In the genomic region with DNA sequence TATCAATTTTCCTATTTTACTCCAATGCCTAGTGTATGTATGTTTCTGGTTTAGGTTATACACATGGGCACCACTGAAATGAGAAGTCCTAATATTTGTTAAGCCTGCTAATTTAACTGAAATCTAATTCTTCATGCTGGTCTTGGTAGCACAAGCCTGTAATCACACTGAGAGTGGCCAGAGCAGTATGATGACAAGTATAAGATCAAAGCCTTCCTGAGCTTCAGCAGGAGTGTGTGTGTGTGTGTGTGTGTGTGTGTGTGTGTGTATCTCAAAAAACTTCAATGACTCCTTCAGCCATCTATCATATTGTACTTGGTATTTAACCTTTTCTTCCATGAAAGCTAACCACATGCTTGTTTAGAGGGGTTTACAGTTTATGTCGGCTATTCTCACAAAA, we compare ENCODE assay signal across 16 mouse cellular contexts.
DNase-seq lines count a peak whose midpoint lies in the region; ATAC-seq and TF ChIP-seq lines count a peak whose summit lies in the region.
"Had no signal": no experiment of that assay in that cellular context is flagged by ENCODE, and none has a peak within 500 bp of the region (broad histone marks: within the 10 kb centered on the region; RNA-seq: fewer than 3 reads in every experiment).

No protein-coding gene starts in this region.

- no peaks in the 10 kb centered on the region for H3K27me3 ChIP-seq in forebrain, embryonic 12.5 days
- no peaks in the 10 kb centered on the region for H3K27me3 ChIP-seq in forebrain, embryonic 16.5 days (replicated peaks; ENCODE audit: control insufficient read depth, insufficient read depth, low read length)
- no peaks in the 10 kb centered on the region for H3K27me3 ChIP-seq in embryonic facial prominence, embryonic 10.5 days (replicated peaks; ENCODE audit: low read depth, poor library complexity, severe bottlenecking)
- H3K27me3 ChIP-seq in intestine, embryonic 16.5 days (replicated peaks; ENCODE audit: control insufficient read depth, insufficient read depth, low read length) = no peaks in the 10 kb centered on the region
- H3K27me3 ChIP-seq: heart, embryonic 13.5 days; liver, embryonic 15.5 days had no signal

- H3K36me3 ChIP-seq in forebrain, embryonic 12.5 days (replicated peaks) = no peaks in the 10 kb centered on the region
- H3K36me3 ChIP-seq in forebrain, embryonic 16.5 days (ENCODE audit: control insufficient read depth, insufficient read depth) = no peaks in the 10 kb centered on the region
- H3K36me3 ChIP-seq in embryonic facial prominence, embryonic 10.5 days (replicated peaks) = no peaks in the 10 kb centered on the region
- no peaks in the 10 kb centered on the region for H3K36me3 ChIP-seq in intestine, embryonic 16.5 days (ENCODE audit: control insufficient read depth, insufficient read depth, low read length)
- H3K36me3 ChIP-seq: heart, embryonic 13.5 days; liver, embryonic 15.5 days had no signal

- no peak for DNase-seq in layer of hippocampus, adult 2 months (ENCODE audit: low spot score in 2 of 2)
- no peak for DNase-seq in layer of hippocampus, adult 9-10 months (ENCODE audit: low spot score)
- DNase-seq in embryonic facial prominence, embryonic 10.5 days (ENCODE audit: low spot score) = peak; percentile 14
- DNase-seq in frontal cortex, postnatal 36 days (ENCODE audit: low spot score in 2 of 2) = no peak
- DNase-seq in adrenal gland, adult 2 months = no peak
- DNase-seq: cerebellum, adult 18-20 months; gastrocnemius, postnatal 25 days; kidney, postnatal 10 days; thymus, postnatal 14 days had no signal

- H3K4me3 ChIP-seq in forebrain, embryonic 12.5 days (replicated peaks) = no peak overlapping the region
- no peak overlapping the region for H3K4me3 ChIP-seq in forebrain, embryonic 16.5 days (replicated peaks; ENCODE audit: low read length)
- no peak overlapping the region for H3K4me3 ChIP-seq in layer of hippocampus, adult 2 months
- H3K4me3 ChIP-seq in embryonic facial prominence, embryonic 10.5 days = no peak overlapping the region
- no peak overlapping the region for H3K4me3 ChIP-seq in intestine, embryonic 16.5 days (ENCODE audit: low read length)
- H3K4me3 ChIP-seq: heart, embryonic 13.5 days; liver, embryonic 15.5 days; megakaryocyte, embryonic 14.5 days had no signal

- H3K27ac ChIP-seq in forebrain, embryonic 12.5 days = no peak overlapping the region
- no peak overlapping the region for H3K27ac ChIP-seq in forebrain, embryonic 16.5 days (ENCODE audit: low read length)
- 0 out of 2 replicates have a peak overlapping the region, but pooled peaks have one; percentile 36 for H3K27ac ChIP-seq in layer of hippocampus, adult 2 months
- H3K27ac ChIP-seq in embryonic facial prominence, embryonic 10.5 days (replicated peaks) = no peak overlapping the region
- no peak overlapping the region for H3K27ac ChIP-seq in intestine, embryonic 16.5 days (ENCODE audit: low read length)
- H3K27ac ChIP-seq: heart, embryonic 13.5 days; liver, embryonic 15.5 days had no signal

- no peak for TF ChIP-seq CTCF in layer of hippocampus, adult 2 months (conservative IDR thresholded peaks at IDR 0.05)

- H3K4me1 ChIP-seq in forebrain, embryonic 12.5 days = no peaks in the 10 kb centered on the region
- no peaks in the 10 kb centered on the region for H3K4me1 ChIP-seq in forebrain, embryonic 16.5 days (replicated peaks; ENCODE audit: control insufficient read depth, insufficient read depth, low read length)
- H3K4me1 ChIP-seq in embryonic facial prominence, embryonic 10.5 days = peaks cover 20% of the 10 kb centered on the region
- H3K4me1 ChIP-seq in intestine, embryonic 16.5 days (ENCODE audit: control insufficient read depth, insufficient read depth, low read length) = no peaks in the 10 kb centered on the region
- H3K4me1 ChIP-seq: liver, embryonic 15.5 days; megakaryocyte, embryonic 14.5 days had no signal

- no peak overlapping the region for H3K4me2 ChIP-seq in forebrain, embryonic 12.5 days
- H3K4me2 ChIP-seq in forebrain, embryonic 16.5 days (ENCODE audit: low read length) = no peak overlapping the region
- H3K4me2 ChIP-seq in intestine, embryonic 16.5 days (ENCODE audit: low read depth, low read length) = no peak overlapping the region
- H3K4me2 ChIP-seq: liver, embryonic 15.5 days had no signal

- H3K9me3 ChIP-seq in forebrain, embryonic 12.5 days = no peaks in the 10 kb centered on the region
- no peaks in the 10 kb centered on the region for H3K9me3 ChIP-seq in forebrain, embryonic 16.5 days (ENCODE audit: control insufficient read depth, low read length)
- no peaks in the 10 kb centered on the region for H3K9me3 ChIP-seq in embryonic facial prominence, embryonic 10.5 days
- no peaks in the 10 kb centered on the region for H3K9me3 ChIP-seq in intestine, embryonic 16.5 days (ENCODE audit: control insufficient read depth, low read length)
- H3K9me3 ChIP-seq: heart, embryonic 13.5 days; liver, embryonic 15.5 days; megakaryocyte, embryonic 14.5 days had no signal

- WGBS in forebrain, embryonic 12.5 days = 59% methylated on average over 1 of the region's 1 CpGs
- 66% methylated on average over 1 of the region's 1 CpGs for WGBS in forebrain, embryonic 16.5 days
- WGBS in embryonic facial prominence, embryonic 10.5 days = 55% methylated on average over 1 of the region's 1 CpGs
- WGBS in intestine, embryonic 16.5 days = 25% methylated on average over 1 of the region's 1 CpGs

- no peak overlapping the region for H3K9ac ChIP-seq in forebrain, embryonic 12.5 days
- H3K9ac ChIP-seq in forebrain, embryonic 16.5 days (replicated peaks; ENCODE audit: low read depth, low read length) = no peak overlapping the region
- no peak overlapping the region for H3K9ac ChIP-seq in intestine, embryonic 16.5 days (ENCODE audit: low read depth, low read length)
- H3K9ac ChIP-seq: heart, embryonic 13.5 days; liver, embryonic 15.5 days had no signal

- peak; percentile 12; the same call in 1 of the 2 replicates for ATAC-seq in forebrain, embryonic 12.5 days (ENCODE audit: low FRiP score)
- no peak for ATAC-seq in forebrain, embryonic 16.5 days
- ATAC-seq in intestine, embryonic 16.5 days = peak; percentile 33; the same call in 1 of the 2 replicates
- ATAC-seq: inflammation-experienced regulatory T-cells, adult 6 months had no signal
